Mouse (Mus musculus) monocyte, adult 2 months (primary cell): ENCODE results near the gene Tcam1.
"Not testable (repeated sequence)": the region's sequence is repeated elsewhere in the genome, so short reads cannot be mapped to it uniquely, and the experiment has no call there.

Experiments
- DNase-seq, 2 experiments: peaks; one replicate each; pipeline ENCODE4 v3.0.0; 2022; ENCODE audit warnings: low spot score in 2 of 2, low read depth in 1 of 2

The Tcam1 gene

GRCm38 (mm10) chr11:106276454-106276853 lies at the start of gene Tcam1:
Gene Tcam1, plus strand, starts transcription at chr11:106276672.
- DNase-seq = peak; percentile 81 to 94

DNA sequence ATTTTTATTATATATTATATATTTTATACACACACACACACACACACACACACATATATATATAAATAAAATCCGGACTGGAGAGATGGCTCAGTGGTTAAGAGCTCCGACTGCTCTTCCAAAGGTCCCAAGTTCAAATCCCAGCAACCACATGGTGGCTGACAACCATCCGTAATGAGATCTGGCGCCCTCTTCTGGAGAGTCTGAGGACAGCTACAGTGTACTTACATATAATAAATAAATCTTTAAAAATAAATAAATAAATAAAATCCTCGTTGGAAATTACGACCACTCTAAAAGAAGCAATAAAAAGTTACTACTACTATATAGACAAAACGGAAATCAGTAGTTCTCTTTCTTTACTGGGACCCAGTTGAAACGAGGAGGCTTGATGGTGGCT lies 42.5 kb upstream of the Tcam1 start:
- DNase-seq = not testable (repeated sequence)

DNA sequence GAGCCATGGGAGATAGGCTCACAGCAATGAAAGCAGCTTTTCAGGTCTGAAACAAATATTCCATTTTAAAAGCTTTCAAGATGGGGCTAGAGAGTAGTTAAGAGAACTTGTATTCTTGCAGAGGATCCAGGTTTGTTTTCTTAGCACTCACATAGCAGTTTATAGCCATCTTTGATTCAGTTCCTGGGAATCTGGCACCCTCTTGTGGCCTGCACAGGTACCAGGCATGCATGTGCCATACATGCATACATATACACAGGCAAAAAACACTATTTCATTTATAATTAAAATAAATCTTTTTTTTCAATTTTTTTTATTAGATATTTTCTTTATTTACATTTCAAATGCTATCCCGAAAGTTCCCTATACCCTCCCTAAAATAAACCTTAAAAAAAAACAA lies 29.6 kb upstream of the Tcam1 start:
- DNase-seq = no peak

DNA sequence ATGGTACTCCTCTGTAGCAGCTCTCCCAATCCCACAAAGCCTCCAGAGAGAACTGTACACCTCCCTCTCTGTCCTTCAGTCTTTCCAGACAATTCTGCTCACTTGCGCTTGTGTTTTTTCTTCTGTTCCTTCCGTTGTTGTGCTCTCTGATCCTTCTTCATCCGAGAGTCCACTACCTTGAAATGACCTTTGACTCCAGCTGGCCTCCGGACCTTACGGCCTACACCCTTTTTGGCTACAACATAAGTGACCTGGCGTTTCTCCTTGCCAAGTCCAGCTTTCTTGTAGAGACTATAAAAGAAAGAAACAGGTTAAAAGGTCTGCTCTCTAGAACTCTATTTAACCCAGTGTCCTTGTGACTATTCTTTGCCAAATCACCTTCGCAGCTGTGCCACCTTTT lies 27.1 kb upstream of the Tcam1 start:
- no peak for DNase-seq

DNA sequence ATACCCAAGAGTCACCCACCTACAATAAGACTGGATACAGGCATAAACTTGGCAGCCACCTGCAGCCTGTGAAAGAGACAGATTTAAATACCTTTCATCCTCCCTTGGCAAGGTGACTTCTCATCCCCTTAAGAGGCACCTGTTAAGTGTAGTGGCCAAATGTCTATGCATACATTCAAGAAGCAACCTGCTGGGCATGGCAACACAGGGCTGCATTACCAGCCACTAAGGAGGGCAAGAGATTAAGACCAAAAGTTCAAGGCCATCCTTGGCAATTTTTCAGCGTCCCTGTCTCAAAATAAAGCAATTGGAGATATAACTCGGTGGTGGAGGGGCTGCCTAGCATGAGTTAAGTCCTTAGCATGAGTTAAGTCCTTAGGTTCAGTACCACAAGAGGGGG lies 21.7 kb upstream of the Tcam1 start:
- no peak for DNase-seq

DNA sequence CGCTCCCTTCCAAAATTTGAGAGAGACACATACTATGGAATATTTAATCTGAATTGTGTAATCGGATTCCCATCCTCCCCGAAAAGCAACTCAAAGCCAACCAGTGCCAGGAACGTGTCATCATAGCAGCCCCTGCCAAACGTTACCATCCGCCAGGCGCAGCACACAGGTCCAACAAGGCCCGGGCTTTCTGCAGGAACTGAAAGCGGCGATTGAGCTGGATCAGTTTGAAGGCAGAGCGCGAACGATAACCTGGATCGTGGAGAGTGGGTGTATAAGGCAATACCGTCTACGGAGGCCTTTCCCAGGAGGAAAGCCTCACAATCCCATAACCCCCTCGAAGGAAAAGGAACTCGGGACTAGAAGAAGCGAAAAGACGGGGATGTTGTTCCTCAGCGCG lies 21.3 kb upstream of the Tcam1 start:
- DNase-seq = no peak

- peak; percentile 90 to 95 for DNase-seq
These were observed 20.6 kb upstream of the Tcam1 start, which contains the start of the genes Ftsj3 and Psmc5 for GRCm38 (mm10) chr11:106255685-106256451. Gene Ftsj3, minus strand, starts transcription at chr11:106256079. Gene Psmc5, plus strand, starts transcription at chr11:106256154.

DNA sequence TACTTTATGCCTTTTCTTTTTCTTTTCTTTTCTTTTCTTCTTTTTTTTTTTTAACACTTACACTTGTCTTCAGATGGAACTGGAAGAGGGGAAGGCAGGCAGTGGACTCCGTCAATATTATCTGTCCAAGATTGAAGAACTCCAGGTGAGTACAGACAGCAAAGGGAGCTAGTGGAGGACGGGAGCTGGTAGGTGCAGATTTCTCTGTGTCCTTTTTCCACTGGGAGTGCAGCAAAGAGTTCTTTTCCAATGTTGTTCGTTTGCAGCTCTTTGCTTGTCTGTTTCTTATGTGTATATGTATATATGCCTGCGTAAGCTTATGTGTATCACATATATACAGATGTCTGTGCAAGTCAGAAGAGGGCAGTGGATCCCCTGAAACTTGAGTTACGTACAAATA lies 19.7 kb upstream of the Tcam1 start:
- no peak for DNase-seq

DNA sequence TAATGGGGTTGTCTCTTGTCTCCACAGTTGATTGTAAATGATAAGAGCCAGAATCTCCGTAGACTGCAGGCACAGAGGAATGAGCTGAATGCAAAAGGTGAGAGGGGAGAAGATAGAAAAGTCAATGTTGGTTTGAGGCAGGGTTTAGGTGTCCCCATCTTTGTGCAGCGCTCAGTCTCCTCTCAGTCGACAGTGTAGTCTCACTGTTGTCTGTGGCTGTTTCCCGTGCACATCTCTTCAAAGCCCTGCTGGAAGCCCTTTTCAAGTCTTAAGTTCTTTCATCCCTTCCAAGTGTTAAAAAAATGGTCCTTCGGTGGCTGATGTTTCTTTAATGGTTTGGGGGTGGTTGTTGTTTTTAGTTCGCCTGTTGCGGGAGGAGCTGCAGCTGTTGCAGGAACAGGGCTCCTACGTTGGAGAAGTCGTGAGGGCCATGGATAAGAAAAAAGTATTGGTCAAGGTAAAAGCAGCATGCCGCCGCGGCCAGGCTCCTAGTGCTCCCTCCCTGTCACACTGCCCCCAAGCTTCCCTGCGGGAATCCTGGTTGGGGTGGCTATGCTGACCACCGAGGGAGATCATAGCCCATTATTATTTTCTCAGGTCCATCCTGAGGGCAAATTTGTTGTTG lies 15.5 kb upstream of the Tcam1 start:
- no peak for DNase-seq

- no peak for DNase-seq
These were observed 12.5 kb upstream of the Tcam1 start for GRCm38 (mm10) chr11:106263963-106264362.

- DNase-seq = no peak
These were observed 11.5 kb upstream of the Tcam1 start for GRCm38 (mm10) chr11:106264988-106265387.

DNA sequence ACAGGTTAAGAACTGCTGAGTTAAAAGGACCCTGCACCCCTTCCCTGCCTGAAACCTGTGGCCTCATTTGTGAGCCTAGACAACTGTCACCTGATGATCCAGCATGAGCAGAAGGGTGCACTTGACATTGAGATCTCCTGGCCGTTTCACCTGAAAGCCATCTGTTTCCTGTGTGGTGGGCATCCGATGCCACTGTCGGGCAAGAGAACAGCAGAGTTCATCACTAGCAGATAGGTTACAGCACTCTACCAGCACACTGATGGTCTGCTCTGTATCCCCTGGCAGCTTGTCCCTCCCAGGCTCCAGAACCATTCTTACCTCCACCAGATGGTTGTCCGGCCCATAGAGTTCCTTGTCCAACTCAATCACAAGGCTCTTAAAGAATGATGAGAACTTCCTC lies 10.9 kb upstream of the Tcam1 start:
- no peak for DNase-seq

DNA sequence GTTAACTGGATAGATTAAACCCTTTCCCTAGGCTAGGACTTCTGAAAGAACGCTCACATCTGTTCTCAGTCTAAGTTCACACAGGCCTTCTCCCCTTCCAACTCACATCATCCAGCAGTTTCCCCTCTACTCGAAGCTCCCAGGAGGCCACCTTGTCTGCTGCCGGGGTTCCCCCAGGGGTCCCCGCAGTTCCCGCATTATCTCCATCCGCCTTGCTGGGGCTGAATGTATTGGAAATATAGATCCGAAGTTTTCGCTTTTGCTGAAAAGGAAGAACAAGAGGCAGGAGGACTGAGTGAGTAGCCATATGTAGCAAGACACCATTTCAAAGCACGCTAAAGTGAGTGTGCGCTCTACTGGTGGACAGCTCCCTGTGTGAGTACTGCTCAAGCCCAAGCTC lies 10.0 kb upstream of the Tcam1 start:
- no peak for DNase-seq

GRCm38 (mm10) chr11:106267311-106267852 lies 9.1 kb upstream of the Tcam1 start:
- no peak for DNase-seq

GRCm38 (mm10) chr11:106267871-106268270 lies 8.6 kb upstream of the Tcam1 start:
- no peak for DNase-seq

GRCm38 (mm10) chr11:106268326-106269059 lies 8.0 kb upstream of the Tcam1 start:
- DNase-seq = no peak

DNA sequence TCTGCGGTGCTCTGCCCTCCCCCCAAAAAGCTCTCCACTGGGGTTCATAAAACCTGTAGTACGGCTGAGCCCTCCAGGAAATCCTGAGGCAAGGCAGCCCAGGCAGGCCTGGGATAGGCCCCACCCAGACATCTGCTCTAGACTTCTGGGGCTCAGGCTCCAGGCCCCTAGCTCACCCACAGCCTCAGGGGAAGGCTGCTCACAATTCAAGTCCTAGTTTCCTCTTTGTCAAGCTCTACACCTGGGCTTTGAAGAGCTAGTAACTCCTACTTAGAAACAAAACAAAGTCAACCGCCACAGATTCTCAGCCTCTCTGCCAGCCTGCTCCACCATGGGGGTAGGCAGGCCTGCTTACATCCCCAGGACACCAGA lies 7.4 kb upstream of the Tcam1 start:
- DNase-seq = no peak

- no peak for DNase-seq
These were observed 5.2 kb upstream of the Tcam1 start for GRCm38 (mm10) chr11:106271131-106271793.

DNA sequence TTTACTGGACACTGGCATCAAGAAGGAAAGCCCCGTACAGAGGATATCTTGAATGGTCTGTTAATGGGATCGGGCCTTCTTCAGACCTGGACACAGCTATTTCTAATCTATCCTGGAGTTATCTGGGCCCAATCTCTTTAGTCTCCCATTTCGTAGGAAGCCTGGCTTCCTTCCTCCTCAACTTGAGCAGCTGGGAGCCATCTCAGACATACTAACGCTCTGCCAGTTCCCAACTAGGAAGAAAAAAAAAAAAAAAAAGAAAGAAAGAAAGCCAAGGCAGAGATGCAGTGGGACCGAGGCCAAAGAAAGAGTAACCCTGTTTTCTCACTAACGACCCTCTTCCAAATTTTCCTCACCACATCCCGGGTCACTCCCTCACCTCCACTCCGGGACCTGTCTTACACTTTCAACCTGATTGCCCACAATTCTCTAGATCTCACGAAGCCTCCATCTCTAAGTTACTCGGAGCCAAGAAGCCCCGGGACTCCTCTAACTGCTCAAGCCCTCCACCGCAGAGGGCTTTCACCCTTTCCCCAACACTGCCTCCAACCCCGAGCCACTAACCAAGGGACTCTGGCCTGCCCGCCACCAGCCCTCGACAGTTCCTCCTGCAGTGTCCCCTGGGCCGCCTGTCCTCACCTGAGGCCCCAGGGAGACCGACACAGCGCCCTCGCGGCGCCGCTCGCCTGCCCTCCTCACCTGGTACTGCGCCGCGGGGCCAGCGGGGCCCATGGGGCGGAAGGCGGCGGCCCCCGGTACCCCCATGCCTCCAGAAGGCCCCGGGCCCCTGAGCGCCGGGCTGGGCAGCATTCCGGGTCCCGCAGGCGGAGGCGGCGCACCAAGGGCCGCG lies 4.5 kb upstream of the Tcam1 start:
- DNase-seq = peak in 1 of 2 experiments; percentile 19

GRCm38 (mm10) chr11:106272644-106273310 lies 3.7 kb upstream of the Tcam1 start, which contains the start of gene Smarcd2:
Gene Smarcd2, minus strand, starts transcription at chr11:106272972.
- peak; percentile 98 to 99 for DNase-seq
